Mouse (Mus musculus) olfactory bulb, adult 2 months (tissue): ENCODE results near the gene Tshz2.

ENCODE experiments used
- CTCF ChIP-seq: fragments of 200-500 bp; IDR thresholded peaks from 2 replicates; pipeline ENCODE4 v1.5.1; 2012; ENCODE audit warnings: low read depth, mild to moderate bottlenecking, low read length, moderate library complexity; ENCODE audit not compliant: insufficient read depth
- POLR2A ChIP-seq: fragments of 200-500 bp; IDR thresholded peaks from 2 replicates; pipeline ENCODE4 v1.6.1; 2012; ENCODE audit warnings: mild to moderate bottlenecking, low read depth, low read length, moderate library complexity; ENCODE audit not compliant: insufficient read depth

- TF ChIP-seq POLR2A (no peak), CTCF (no peak)
Observed at GRCm38 (mm10) chr2:169862701-169863100, 229.9 kb downstream of the Tshz2 start.
